Mouse (Mus musculus) forebrain, embryonic 16.5 days (tissue): Measurements from ENCODE around the gene Bpifb5. TPM values are rescaled to one million over a fixed set of nuclear protein-coding genes. Genes with fewer than 3 reads are reported as not detected.

Experiments
- ATAC-seq: fragments of 200-750 bp; cut with Nextera tagmentation; 2 replicates; pipeline ENCODE4 v1.8.0; 2017; ENCODE audit warnings: mild to moderate bottlenecking, moderate library complexity
- H3K27ac ChIP-seq: fragments of 300-500 bp; sonication (generic); 2 replicates; pipeline ENCODE4 v1.5.1; 2014; ENCODE audit warnings: low read length, control low read depth
- H3K27me3 ChIP-seq: fragments of 300-500 bp; sonication (generic); replicated peaks from 2 replicates; pipeline ENCODE4 v1.6.1; 2014; ENCODE audit warnings: low read length; ENCODE audit not compliant: control insufficient read depth, insufficient read depth
- H3K36me3 ChIP-seq: fragments of 300-500 bp; sonication (generic); 2 replicates; pipeline ENCODE4 v1.6.1; 2014; ENCODE audit not compliant: control insufficient read depth, insufficient read depth
- H3K4me1 ChIP-seq: fragments of 300-500 bp; sonication (generic); replicated peaks from 2 replicates; pipeline ENCODE4 v1.6.1; 2014; ENCODE audit warnings: low read length; ENCODE audit not compliant: control insufficient read depth, insufficient read depth
- H3K4me2 ChIP-seq: fragments of 300-500 bp; sonication (generic); 2 replicates; pipeline ENCODE4 v1.6.1; 2014; ENCODE audit warnings: mild to moderate bottlenecking, low read length, control low read depth
- H3K4me3 ChIP-seq: fragments of 300-500 bp; sonication (generic); replicated peaks from 2 replicates; pipeline ENCODE4 v1.5.1; 2014; ENCODE audit warnings: mild to moderate bottlenecking, low read length, control low read depth
- H3K9ac ChIP-seq: fragments of 300-500 bp; sonication (generic); replicated peaks from 2 replicates; pipeline ENCODE4 v1.6.1; 2014; ENCODE audit warnings: low read depth, low read length, control low read depth
- H3K9me3 ChIP-seq: fragments of 300-500 bp; sonication (generic); 2 replicates; pipeline ENCODE4 v1.6.1; 2016; ENCODE audit warnings: low read length; ENCODE audit not compliant: control insufficient read depth
- WGBS: fragments of 180-500 bp; shearing (Covaris S2); extraction: QIAGEN DNeasy Blood & Tissue Kit; methylation state at CpG from one replicate; pipeline ENCODE4 v1.1.7; 2014; 5-methylcytosine and 5-hydroxymethylcytosine counted together
- polyA plus RNA-seq: library from polyadenylated mRNA; unstranded; fragments of >200 nt; fragmentation: Nextera tagmentation; extraction: Ambion mirVana; gene quantifications from 2 replicates; pipeline ENCODE4 v1.2.1, GENCODE M21; 2015

The Bpifb5 gene
- polyA plus RNA-seq, 1 experiment from 2014 or later = 0.13 TPM

DNA sequence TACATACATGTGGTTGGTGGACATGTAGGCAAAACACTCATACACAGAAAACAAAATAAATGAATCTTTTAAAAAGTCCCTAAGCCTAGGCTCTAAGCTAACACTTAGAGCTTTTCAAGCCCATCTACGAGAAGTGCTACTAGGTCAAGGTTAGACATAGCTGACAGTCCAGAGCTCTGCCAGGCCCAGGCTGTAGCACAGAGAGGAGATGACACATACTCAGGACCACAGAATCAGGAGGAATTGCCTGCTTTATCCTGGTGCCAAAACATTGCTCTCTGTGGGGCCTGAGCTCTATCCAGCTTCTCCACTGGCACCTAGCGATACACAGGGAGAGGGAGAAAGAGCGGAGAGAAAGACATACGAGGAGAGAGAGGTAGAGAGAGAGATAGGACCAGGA is 30.5 kb upstream of the Bpifb5 start:
- Histone ChIP-seq H3K27me3 (no peaks in the 10 kb centered on the region), H3K36me3 (no peaks in the 10 kb centered on the region), H3K4me3 (no peak overlapping the region), H3K9me3 (no peaks in the 10 kb centered on the region), H3K4me1 (no peaks in the 10 kb centered on the region), H3K27ac (no peak overlapping the region), H3K9ac (no peak overlapping the region), H3K4me2 (no peak overlapping the region)
- ATAC-seq = no peak
- WGBS = 90% methylated on average over 4 of the region's 4 CpGs

GRCm38 (mm10) chr2:154193994-154194504 is 29.5 kb upstream of the Bpifb5 start:
- H3K4me2 ChIP-seq = no peak overlapping the region
- no peak overlapping the region for H3K27ac ChIP-seq
- no peaks in the 10 kb centered on the region for H3K9me3 ChIP-seq
- H3K27me3 ChIP-seq = no peaks in the 10 kb centered on the region
- no peak for ATAC-seq
- H3K4me3 ChIP-seq = no peak overlapping the region
- H3K9ac ChIP-seq = no peak overlapping the region
- no peaks in the 10 kb centered on the region for H3K4me1 ChIP-seq
- H3K36me3 ChIP-seq = no peaks in the 10 kb centered on the region
- 55% methylated on average over 5 of the region's 5 CpGs for WGBS

GRCm38 (mm10) chr2:154197036-154197435 is 26.5 kb upstream of the Bpifb5 start:
- Histone ChIP-seq H3K36me3 (no peaks in the 10 kb centered on the region), H3K27me3 (no peaks in the 10 kb centered on the region), H3K9me3 (no peaks in the 10 kb centered on the region), H3K4me2 (no peak overlapping the region), H3K4me1 (no peaks in the 10 kb centered on the region), H3K9ac (no peak overlapping the region), H3K27ac (no peak overlapping the region), H3K4me3 (no peak overlapping the region)
- 94% methylated on average over 9 of the region's 9 CpGs for WGBS
- no peak for ATAC-seq

DNA sequence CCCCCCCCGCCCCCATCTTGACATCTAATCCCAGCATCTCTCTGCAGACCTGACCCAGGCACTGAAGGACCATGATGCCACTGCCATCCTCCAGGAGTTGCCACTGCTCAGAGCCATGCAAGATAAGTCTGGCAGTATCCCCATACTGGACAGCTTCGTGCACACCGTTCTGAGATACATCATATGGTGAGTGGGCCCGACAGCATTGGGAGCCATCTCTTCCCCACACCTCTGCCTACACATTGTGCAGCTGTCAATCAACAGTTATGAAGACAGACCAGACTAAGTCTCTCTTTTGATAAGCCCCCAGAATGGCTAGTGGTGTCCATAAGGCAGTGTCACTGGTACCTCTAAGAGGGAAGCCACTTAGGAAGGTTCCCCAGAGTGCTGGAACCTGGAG is 18.9 kb upstream of the Bpifb5 start:
- Histone ChIP-seq H3K27me3 (no peaks in the 10 kb centered on the region), H3K27ac (no peak overlapping the region), H3K9me3 (no peaks in the 10 kb centered on the region), H3K4me2 (no peak overlapping the region), H3K9ac (no peak overlapping the region), H3K36me3 (no peaks in the 10 kb centered on the region), H3K4me1 (no peaks in the 10 kb centered on the region), H3K4me3 (no peak overlapping the region)
- no peak for ATAC-seq
- WGBS = 91% methylated on average over 4 of the region's 4 CpGs

DNA sequence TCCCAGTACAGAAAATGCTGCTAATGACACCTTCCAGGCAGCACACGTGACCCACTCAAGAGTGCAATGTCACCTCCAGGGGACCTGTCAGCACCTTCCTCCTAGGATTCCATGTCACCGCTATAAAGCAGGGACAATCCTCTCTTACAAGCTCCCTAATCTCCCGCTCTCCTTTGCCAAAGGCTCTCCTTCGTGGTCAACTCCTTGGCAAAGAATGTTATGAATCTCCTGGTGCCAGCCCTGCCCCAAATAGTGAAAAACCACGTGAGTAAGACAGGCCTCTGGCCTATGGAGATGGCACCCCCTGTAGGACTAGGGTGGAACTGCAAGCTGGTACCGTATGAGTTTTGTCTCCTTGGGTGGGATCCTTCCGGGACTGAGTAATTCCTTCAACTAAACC is 16.6 kb upstream of the Bpifb5 start:
- Histone ChIP-seq H3K4me1 (no peaks in the 10 kb centered on the region), H3K9me3 (no peaks in the 10 kb centered on the region), H3K4me2 (no peak overlapping the region), H3K4me3 (no peak overlapping the region), H3K9ac (no peak overlapping the region), H3K36me3 (no peaks in the 10 kb centered on the region), H3K27me3 (no peaks in the 10 kb centered on the region), H3K27ac (no peak overlapping the region)
- ATAC-seq = no peak
- WGBS = 70% methylated on average over 7 of the region's 7 CpGs

GRCm38 (mm10) chr2:154209112-154209511 is 14.4 kb upstream of the Bpifb5 start:
- Histone ChIP-seq H3K9ac (no peak overlapping the region), H3K4me3 (no peak overlapping the region), H3K4me1 (no peaks in the 10 kb centered on the region), H3K27me3 (no peaks in the 10 kb centered on the region), H3K27ac (no peak overlapping the region), H3K4me2 (no peak overlapping the region), H3K36me3 (no peaks in the 10 kb centered on the region), H3K9me3 (no peaks in the 10 kb centered on the region)
- no peak for ATAC-seq
- WGBS = 17% methylated on average over 3 of the region's 3 CpGs

DNA sequence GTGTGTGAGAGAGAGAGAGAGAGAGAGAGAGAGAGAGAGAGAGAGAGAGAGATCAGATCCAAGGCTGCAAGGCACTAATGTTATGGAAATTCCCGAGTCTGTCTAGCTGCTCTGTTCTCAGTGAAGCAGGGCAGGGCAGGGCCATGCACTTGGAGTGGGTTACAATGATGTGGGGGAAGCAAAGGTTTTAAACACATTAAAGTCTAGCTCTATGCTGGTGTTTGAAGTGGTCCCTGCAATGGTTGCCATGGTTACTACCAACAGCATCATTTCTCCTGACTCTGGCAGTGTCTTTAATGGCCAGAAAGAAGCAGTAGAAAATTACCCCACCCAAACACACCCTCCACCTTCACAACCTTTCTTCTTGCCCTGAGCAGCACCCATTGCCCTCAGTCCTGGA is 12.4 kb upstream of the Bpifb5 start:
- peak; percentile 68 for ATAC-seq
- Histone ChIP-seq H3K27ac (no peak overlapping the region), H3K9me3 (no peaks in the 10 kb centered on the region), H3K36me3 (no peaks in the 10 kb centered on the region), H3K27me3 (no peaks in the 10 kb centered on the region), H3K9ac (no peak overlapping the region), H3K4me3 (no peak overlapping the region), H3K4me1 (no peaks in the 10 kb centered on the region), H3K4me2 (no peak overlapping the region)
- WGBS = 29% methylated on average over 1 of the region's 1 CpGs

- Histone ChIP-seq H3K27me3 (no peaks in the 10 kb centered on the region), H3K4me2 (no peak overlapping the region), H3K9ac (no peak overlapping the region), H3K4me1 (no peaks in the 10 kb centered on the region), H3K36me3 (no peaks in the 10 kb centered on the region), H3K9me3 (no peaks in the 10 kb centered on the region), H3K27ac (no peak overlapping the region), H3K4me3 (no peak overlapping the region)
- 93% methylated on average over 4 of the region's 4 CpGs for WGBS
- ATAC-seq = no peak
These were observed 11.7 kb upstream of the Bpifb5 start for GRCm38 (mm10) chr2:154211881-154212280.

DNA sequence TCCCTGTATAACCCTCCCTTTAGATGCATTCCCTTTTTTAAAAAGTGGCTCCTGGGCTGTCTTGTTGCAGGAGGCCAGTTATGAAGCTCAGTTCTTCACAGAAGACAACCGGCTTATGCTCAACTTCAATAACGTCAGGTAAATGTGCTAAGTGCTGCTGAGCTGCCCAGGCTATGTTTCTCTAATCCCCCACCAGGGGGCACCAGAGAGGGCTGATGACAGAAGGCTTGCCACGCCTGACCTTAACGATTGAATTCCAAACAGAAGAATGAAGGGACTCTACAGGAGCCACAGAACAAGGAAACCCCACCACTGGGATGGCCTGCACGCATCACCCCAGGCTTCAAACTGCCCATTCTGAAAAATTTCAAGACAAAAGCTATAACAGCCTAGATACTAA is 8.4 kb upstream of the Bpifb5 start:
- Histone ChIP-seq H3K4me1 (no peaks in the 10 kb centered on the region), H3K4me3 (no peak overlapping the region), H3K27me3 (no peaks in the 10 kb centered on the region), H3K9ac (no peak overlapping the region), H3K36me3 (no peaks in the 10 kb centered on the region), H3K27ac (no peak overlapping the region), H3K4me2 (no peak overlapping the region), H3K9me3 (no peaks in the 10 kb centered on the region)
- peak; percentile 12; the same call in 1 of the 2 replicates for ATAC-seq
- 7% methylated on average over 5 of the region's 5 CpGs for WGBS

- Histone ChIP-seq H3K9ac (no peak overlapping the region), H3K4me2 (no peak overlapping the region), H3K9me3 (no peaks in the 10 kb centered on the region), H3K27ac (no peak overlapping the region), H3K4me1 (peaks cover 14% of the 10 kb centered on the region), H3K36me3 (no peaks in the 10 kb centered on the region), H3K4me3 (no peak overlapping the region), H3K27me3 (no peaks in the 10 kb centered on the region)
- WGBS = 74% methylated on average over 5 of the region's 5 CpGs
- no peak for ATAC-seq
These were observed 3.6 kb upstream of the Bpifb5 start for GRCm38 (mm10) chr2:154219950-154220349.
